Mouse (Mus musculus): Measurements from ENCODE around the gene Ubash3b.

Ubash3b gene

GRCm38 (mm10) chr9:41166886-41167285 lies 5.4 kb upstream of the Ubash3b start:
- DNase-seq: no peak

GRCm38 (mm10) chr9:41162363-41162762 lies 866 bp upstream of the Ubash3b start:
- DNase-seq: no peak

GRCm38 (mm10) chr9:41160536-41161176 lies 841 bp downstream of the Ubash3b start:
- DNase-seq: no peak

GRCm38 (mm10) chr9:41159223-41159622 lies 2.3 kb downstream of the Ubash3b start:
- no peak for DNase-seq

GRCm38 (mm10) chr9:41157872-41158567 lies 3.5 kb downstream of the Ubash3b start:
- no peak for DNase-seq

- peak; percentile 89 to 92 for DNase-seq
Observed at GRCm38 (mm10) chr9:41157020-41157871, 4.3 kb downstream of the Ubash3b start.

- no peak for DNase-seq
Observed at GRCm38 (mm10) chr9:41156720-41157019, 4.8 kb downstream of the Ubash3b start.

GRCm38 (mm10) chr9:41156006-41156719 lies 5.3 kb downstream of the Ubash3b start:
- DNase-seq: peak; percentile 54 to 57

GRCm38 (mm10) chr9:41153979-41154378 lies 7.5 kb downstream of the Ubash3b start:
- no peak for DNase-seq

- no peak for DNase-seq
Observed at GRCm38 (mm10) chr9:41153050-41153449, 8.4 kb downstream of the Ubash3b start.

GRCm38 (mm10) chr9:41151491-41151890 lies 10.0 kb downstream of the Ubash3b start:
- DNase-seq: peak; percentile 59 to 74

GRCm38 (mm10) chr9:41149896-41150295 lies 11.6 kb downstream of the Ubash3b start:
- DNase-seq: peak in 1 of 2 experiments; percentile 38

- DNase-seq: peak; percentile 81 to 87
Observed at GRCm38 (mm10) chr9:41149079-41149676, 12.3 kb downstream of the Ubash3b start.

- peak; percentile 82 to 83 for DNase-seq
Observed at GRCm38 (mm10) chr9:41148600-41148999, 12.9 kb downstream of the Ubash3b start.

- DNase-seq: peak; percentile 40 to 44
Observed at GRCm38 (mm10) chr9:41147203-41147842, 14.2 kb downstream of the Ubash3b start.

- DNase-seq: no peak
Observed at GRCm38 (mm10) chr9:41143825-41144224, 17.7 kb downstream of the Ubash3b start.

GRCm38 (mm10) chr9:41143115-41143514 lies 18.4 kb downstream of the Ubash3b start:
- DNase-seq: no peak

GRCm38 (mm10) chr9:41141026-41141425 lies 20.5 kb downstream of the Ubash3b start:
- no peak for DNase-seq

GRCm38 (mm10) chr9:41138987-41139808 lies 22.3 kb downstream of the Ubash3b start:
- no peak for DNase-seq

GRCm38 (mm10) chr9:41136691-41137467 lies 24.6 kb downstream of the Ubash3b start:
- no peak for DNase-seq
